Mouse (Mus musculus) ES-E14 (cell line): Measurements from ENCODE around the gene D7Ertd443e.

Experiments
- CHD2 ChIP-seq: IDR thresholded peaks from 2 replicates; pipeline ENCODE4 v1.6.1; 2014; ENCODE audit warnings: mild to moderate bottlenecking, low read depth, low read length, inconsistent platforms
- HCFC1 ChIP-seq: IDR thresholded peaks from 2 replicates; pipeline ENCODE4 v1.6.1; 2012; ENCODE audit warnings: low read length, inconsistent platforms, borderline replicate concordance; ENCODE audit not compliant: insufficient read depth
- ZC3H11A ChIP-seq: IDR thresholded peaks from 2 replicates; pipeline ENCODE4 v1.6.1; 2012; ENCODE audit warnings: low read depth, mild to moderate bottlenecking, inconsistent platforms, low read length, borderline replicate concordance
- ZNF384 ChIP-seq: IDR thresholded peaks from 2 replicates; pipeline ENCODE4 v1.6.1; 2012; ENCODE audit warnings: low read depth, low read length, inconsistent platforms

DNA sequence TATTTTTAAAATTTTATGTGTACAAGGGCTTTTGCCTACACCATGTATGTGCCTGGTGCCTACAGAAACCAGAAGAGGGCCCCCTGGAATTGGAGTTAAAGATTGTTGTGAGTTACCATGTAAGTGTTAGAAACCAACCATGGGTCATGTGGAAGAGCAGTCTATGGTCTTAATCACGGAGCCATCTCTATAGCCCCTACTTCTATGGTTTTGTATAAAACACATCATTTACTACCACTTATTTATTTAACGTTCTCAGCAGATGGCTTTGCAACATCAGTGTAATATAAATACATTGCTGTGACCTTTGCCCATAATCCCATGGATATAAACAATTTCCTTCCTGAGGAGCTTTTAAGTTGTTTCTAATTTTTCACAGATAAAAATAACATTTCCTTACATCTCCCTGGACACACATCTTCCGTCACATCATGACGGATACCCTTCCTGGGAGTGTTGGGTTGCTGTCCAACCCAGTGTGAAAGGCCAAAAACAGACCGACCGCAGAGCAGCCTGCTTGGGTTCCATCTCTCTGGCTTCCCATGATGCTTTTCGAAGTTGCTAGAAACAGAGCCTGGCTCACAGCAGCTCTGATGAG, 135.1 kb downstream of the D7Ertd443e start:
- no peak for TF ChIP-seq CHD2
- no peak for TF ChIP-seq ZC3H11A
- TF ChIP-seq ZNF384, result no peak
- no peak for TF ChIP-seq HCFC1
